Mouse (Mus musculus) forebrain, embryonic 13.5 days (tissue): Measurements from ENCODE around the gene Elavl1. TPM values are rescaled to one million over a fixed set of nuclear protein-coding genes. Genes with fewer than 3 reads are reported as not detected.

Experiments
- ATAC-seq: fragments of 200-750 bp; cut with Nextera tagmentation; 2 replicates; pipeline ENCODE4 v1.8.0; 2017
- H3K27ac ChIP-seq: fragments of 300-500 bp; sonication (generic); 2 replicates; pipeline ENCODE4 v1.5.1; 2015; ENCODE audit warnings: inconsistent platforms, mild to moderate bottlenecking, moderate library complexity
- H3K27me3 ChIP-seq: fragments of 300-500 bp; sonication (generic); 2 replicates; pipeline ENCODE4 v1.6.1; 2015; ENCODE audit warnings: mild to moderate bottlenecking, inconsistent platforms
- H3K36me3 ChIP-seq: fragments of 300-500 bp; sonication (generic); 2 replicates; pipeline ENCODE4 v1.6.1; 2015; ENCODE audit warnings: mild to moderate bottlenecking, inconsistent platforms; ENCODE audit not compliant: poor library complexity, severe bottlenecking
- H3K4me1 ChIP-seq: fragments of 300-500 bp; sonication (generic); 2 replicates; pipeline ENCODE4 v1.6.1; 2015; ENCODE audit warnings: inconsistent platforms
- H3K4me2 ChIP-seq: fragments of 300-500 bp; sonication (generic); 2 replicates; pipeline ENCODE4 v1.6.1; 2015; ENCODE audit warnings: inconsistent platforms, mild to moderate bottlenecking, moderate library complexity
- H3K4me3 ChIP-seq: fragments of 300-500 bp; sonication (generic); 2 replicates; pipeline ENCODE4 v1.5.1; 2015; ENCODE audit warnings: mild to moderate bottlenecking, inconsistent platforms
- H3K9ac ChIP-seq: fragments of 300-500 bp; sonication (generic); 2 replicates; pipeline ENCODE4 v1.6.1; 2015; ENCODE audit warnings: mild to moderate bottlenecking, inconsistent platforms
- H3K9me3 ChIP-seq: fragments of 300-500 bp; sonication (generic); replicated peaks from 2 replicates; pipeline ENCODE4 v1.6.1; 2016; ENCODE audit warnings: inconsistent platforms
- WGBS: fragments of 180-500 bp; shearing (Covaris S2); methylation state at CpG from one replicate; pipeline ENCODE4 v1.1.7; 2015; 5-methylcytosine and 5-hydroxymethylcytosine counted together
- polyA plus RNA-seq: library from polyadenylated mRNA; unstranded; fragments of >200 nt; fragmentation: Nextera tagmentation; extraction: Ambion mirVana; gene quantifications from 2 replicates; pipeline ENCODE4 v1.2.1, GENCODE M21; 2015

Elavl1 gene
- polyA plus RNA-seq, 1 experiment from 2014 or later, result 199 TPM

DNA sequence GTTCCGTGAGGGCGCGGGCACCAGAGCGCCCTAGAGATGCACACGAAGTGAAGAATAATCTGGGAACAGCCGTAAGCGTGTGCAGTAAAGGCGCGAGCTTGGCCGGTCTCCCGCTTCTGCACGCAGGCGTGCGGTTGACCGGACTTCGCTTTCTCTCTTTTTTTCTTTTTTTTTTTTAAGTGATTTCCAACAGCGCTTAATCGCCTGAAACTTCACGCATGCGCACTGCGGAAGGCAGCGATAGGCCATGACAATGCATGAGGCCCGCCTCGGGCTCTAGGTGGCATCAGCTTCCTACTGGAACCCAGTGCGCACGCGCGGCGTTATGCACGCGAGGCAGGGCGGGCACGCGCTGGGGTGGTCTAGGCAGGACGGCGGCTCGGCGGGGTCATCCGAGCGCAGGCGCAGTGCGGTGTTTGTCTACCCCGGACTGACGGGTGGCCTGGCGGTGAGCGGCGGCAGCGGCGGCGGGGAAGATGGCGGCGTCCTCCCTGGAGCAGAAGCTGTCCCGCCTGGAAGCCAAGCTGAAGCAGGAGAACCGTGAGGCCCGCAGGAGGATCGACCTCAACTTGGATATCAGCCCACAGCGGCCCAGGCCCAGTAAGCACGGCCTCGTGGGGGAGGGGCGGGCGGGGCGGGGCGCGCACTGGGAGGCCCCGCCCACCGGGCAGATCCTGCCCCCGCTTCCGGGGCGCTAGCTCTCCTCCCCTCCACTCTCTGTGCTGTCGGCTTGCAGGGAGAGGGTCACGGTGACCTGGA, 86.6 kb downstream of the Elavl1 start, which contains the start of the genes Map2k7 and Gm49320:
Gene Map2k7 (plus strand): TSS at position 307 of the 759 bp plus-strand sequence.
Gene Gm49320 (plus strand): TSS at position 432 of the 759 bp plus-strand sequence.
- Histone ChIP-seq H3K27ac (peak within 1 kb of the TSS; percentile 94), H3K4me1 (peaks cover 34% of the 10 kb centered on the region), H3K4me3 (peak within 1 kb of the TSS; percentile 69), H3K9ac (peak within 1 kb of the TSS; percentile 75), H3K27me3 (no peaks in the 10 kb centered on the region), H3K36me3 (peaks cover 28% of the 10 kb centered on the region), H3K4me2 (peak within 1 kb of the TSS; percentile 89), H3K9me3 (no peaks in the 10 kb centered on the region)
- under 1% methylated on average over 62 of the region's 71 CpGs for WGBS
- peak; percentile 95 for ATAC-seq

DNA sequence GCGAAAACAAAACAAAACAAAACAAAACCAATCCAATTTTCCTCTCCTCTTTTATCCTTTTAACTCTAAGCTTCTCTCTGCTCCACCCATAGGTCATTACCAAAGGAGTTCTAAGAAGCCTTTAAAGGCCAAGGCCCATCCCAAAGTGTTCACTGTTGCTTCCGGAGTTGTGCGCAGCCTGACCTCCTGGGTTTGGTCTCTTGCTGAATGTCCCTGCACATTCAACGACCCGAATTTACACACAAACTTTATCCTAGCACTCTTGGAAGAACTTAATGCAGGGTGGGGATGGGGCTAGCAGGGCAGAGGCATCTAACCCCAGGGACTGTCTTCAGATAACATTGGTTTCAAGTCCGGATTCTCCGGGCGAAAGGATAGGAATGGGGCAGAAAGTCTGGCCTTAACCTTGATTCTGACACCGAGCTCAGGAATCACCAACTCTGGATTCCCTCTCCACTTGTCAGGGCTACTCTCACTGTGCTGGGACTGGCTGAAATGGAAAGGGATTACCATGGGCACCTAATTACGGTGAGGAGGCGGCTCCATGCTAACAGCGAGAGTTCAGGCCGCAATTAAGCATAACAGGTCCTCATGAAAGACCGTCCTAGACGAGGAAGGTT, 87.3 kb downstream of the Elavl1 start:
- no peak for ATAC-seq
- Histone ChIP-seq H3K27me3 (no peaks in the 10 kb centered on the region), H3K4me2 (peak overlapping the region; percentile 89), H3K4me1 (peaks cover 34% of the 10 kb centered on the region), H3K27ac (peak overlapping the region; percentile 94), H3K4me3 (peak overlapping the region; percentile 69), H3K9ac (peak overlapping the region; percentile 75), H3K9me3 (no peaks in the 10 kb centered on the region), H3K36me3 (peaks cover 21% of the 10 kb centered on the region)
- 15% methylated on average over 15 of the region's 15 CpGs for WGBS

Other genes with a start within 250 kb of the Elavl1 start
- gene Cd209f, start 219.6 kb downstream of the Elavl1 start, polyA plus RNA-seq, result not detected in 2 replicates
- not detected in 2 replicates for gene Cd209g, start 191.3 kb downstream of the Elavl1 start, polyA plus RNA-seq
- 57.7 and 62.7 TPM in 2 replicates for gene Evi5l, start 158.8 kb downstream of the Elavl1 start, polyA plus RNA-seq
- 33.2 and 36.0 TPM in 2 replicates for gene Prr36, start 108.0 kb downstream of the Elavl1 start, polyA plus RNA-seq
- gene Lrrc8e, start 98.6 kb downstream of the Elavl1 start, polyA plus RNA-seq, result 0.14 TPM in 1 of 2 replicates, not detected in the other
- gene Map2k7, start 86.7 kb downstream of the Elavl1 start, polyA plus RNA-seq, result 24.6 and 28.6 TPM in 2 replicates
- 0.93 and 1.1 TPM in 2 replicates for gene Gm49320, start 86.5 kb downstream of the Elavl1 start, polyA plus RNA-seq
- 4.1 and 5.6 TPM in 2 replicates for gene Tgfbr3l, start 77.2 kb downstream of the Elavl1 start, polyA plus RNA-seq
- 63.8 and 72.7 TPM in 2 replicates for gene Snapc2, start 72.3 kb downstream of the Elavl1 start, polyA plus RNA-seq
- gene Ctxn1, start 66.1 kb downstream of the Elavl1 start, polyA plus RNA-seq, result 272 and 274 TPM in 2 replicates
- gene Timm44, start 49.5 kb downstream of the Elavl1 start, polyA plus RNA-seq, result 44.5 and 47.9 TPM in 2 replicates
- gene Ccl25, start 203 bp downstream of the Elavl1 start, polyA plus RNA-seq, result 24.3 and 24.8 TPM in 2 replicates
- gene Cers4, start 167.6 kb upstream of the Elavl1 start, polyA plus RNA-seq, result 24.6 and 29.5 TPM in 2 replicates